In genomic region chr13:38393444-38393843, GRCm38 (mm10) we compare ENCODE assay signal across 27 mouse cellular contexts. TPM values are rescaled to one million over a fixed set of nuclear protein-coding genes. Genes with fewer than 3 reads are reported as not detected.
DNase-seq lines count a peak whose midpoint lies in the region; ATAC-seq lines count a peak whose summit lies in the region.
"Had no signal": no experiment of that assay in that cellular context is flagged by ENCODE, and none has a peak within 500 bp of the region (broad histone marks: within the 10 kb centered on the region; RNA-seq: fewer than 3 reads in every experiment).

No protein-coding gene starts in this region.

- H3K4me1 ChIP-seq in kidney, embryonic 15.5 days = 0 out of 2 replicates have a peak, but pooled peaks cover 3% of the 10 kb centered on the region
- H3K4me1 ChIP-seq in lung, embryonic 15.5 days = 0 out of 2 replicates have a peak, but pooled peaks cover 5% of the 10 kb centered on the region
- H3K4me1 ChIP-seq: forebrain, embryonic 12.5 days; forebrain, embryonic 15.5 days; heart, embryonic 12.5 days; heart, embryonic 15.5 days; hindbrain, embryonic 10.5 days; hindbrain, embryonic 13.5 days had no signal

- H3K9ac ChIP-seq in kidney, embryonic 15.5 days = no peak overlapping the region
- H3K9ac ChIP-seq in lung, embryonic 15.5 days = no peak overlapping the region
- H3K9ac ChIP-seq: embryonic facial prominence, embryonic 13.5 days; forebrain, embryonic 12.5 days; forebrain, embryonic 15.5 days; heart, embryonic 12.5 days; heart, embryonic 15.5 days; hindbrain, embryonic 13.5 days had no signal

- no peak for DNase-seq in kidney, adult 8-10 months
- peak; percentile 40 for DNase-seq in kidney, postnatal 10 days
- no peak for DNase-seq in kidney, postnatal 25 days
- DNase-seq in lung, adult 18-20 months = no peak
- DNase-seq: adrenal gland, adult 8-10 months; adrenal gland, postnatal 25 days; cerebellum, adult 11-12 months; cerebellum, adult 8-10 months; cerebellum, postnatal 10 days; cerebellum, postnatal 36 days; embryo, embryonic 11 days; gastrocnemius, postnatal 25 days; heart, adult 18-20 months; heart, postnatal 10 days; heart, postnatal 36 days had no signal

- peak overlapping the region; percentile 48 for H3K27ac ChIP-seq in kidney, embryonic 15.5 days
- H3K27ac ChIP-seq in lung, embryonic 15.5 days = no peak overlapping the region
- H3K27ac ChIP-seq: embryonic facial prominence, embryonic 10.5 days; embryonic facial prominence, embryonic 13.5 days; forebrain, embryonic 12.5 days; forebrain, embryonic 15.5 days; heart, embryonic 15.5 days; hindbrain, embryonic 10.5 days; hindbrain, embryonic 13.5 days had no signal

- no peaks in the 10 kb centered on the region for H3K27me3 ChIP-seq in kidney, embryonic 15.5 days
- no peaks in the 10 kb centered on the region for H3K27me3 ChIP-seq in lung, embryonic 15.5 days
- H3K27me3 ChIP-seq: embryonic facial prominence, embryonic 13.5 days; forebrain, embryonic 12.5 days; forebrain, embryonic 15.5 days; heart, embryonic 12.5 days; heart, embryonic 15.5 days; hindbrain, embryonic 13.5 days had no signal

- H3K9me3 ChIP-seq in kidney, embryonic 15.5 days (replicated peaks) = no peaks in the 10 kb centered on the region
- no peaks in the 10 kb centered on the region for H3K9me3 ChIP-seq in lung, embryonic 15.5 days
- H3K9me3 ChIP-seq: embryonic facial prominence, embryonic 10.5 days; embryonic facial prominence, embryonic 13.5 days; forebrain, embryonic 12.5 days; forebrain, embryonic 15.5 days; heart, embryonic 12.5 days; heart, embryonic 15.5 days; hindbrain, embryonic 10.5 days; hindbrain, embryonic 13.5 days had no signal

- no peak overlapping the region for H3K4me3 ChIP-seq in kidney, embryonic 15.5 days (replicated peaks)
- H3K4me3 ChIP-seq in lung, embryonic 15.5 days = no peak overlapping the region
- H3K4me3 ChIP-seq: embryonic facial prominence, embryonic 10.5 days; embryonic facial prominence, embryonic 13.5 days; erythroblast, embryonic 14.5 days; forebrain, embryonic 12.5 days; forebrain, embryonic 15.5 days; heart, embryonic 12.5 days; heart, embryonic 15.5 days; hindbrain, embryonic 10.5 days; hindbrain, embryonic 13.5 days had no signal

- no peaks in the 10 kb centered on the region for H3K36me3 ChIP-seq in kidney, embryonic 15.5 days
- H3K36me3 ChIP-seq in lung, embryonic 15.5 days = no peaks in the 10 kb centered on the region
- H3K36me3 ChIP-seq: embryonic facial prominence, embryonic 10.5 days; embryonic facial prominence, embryonic 13.5 days; forebrain, embryonic 12.5 days; forebrain, embryonic 15.5 days; heart, embryonic 12.5 days; heart, embryonic 15.5 days; hindbrain, embryonic 10.5 days; hindbrain, embryonic 13.5 days had no signal

- no peak overlapping the region for H3K4me2 ChIP-seq in kidney, embryonic 15.5 days
- H3K4me2 ChIP-seq in lung, embryonic 15.5 days = no peak overlapping the region
- H3K4me2 ChIP-seq: embryonic facial prominence, embryonic 13.5 days; forebrain, embryonic 12.5 days; forebrain, embryonic 15.5 days; heart, embryonic 12.5 days; heart, embryonic 15.5 days; hindbrain, embryonic 13.5 days had no signal

- no peak for ATAC-seq in kidney, embryonic 15.5 days (replicated peaks; ENCODE audit: low FRiP score)
- peak; percentile 59; the same call in 1 of the 2 replicates for ATAC-seq in lung, embryonic 15.5 days (ENCODE audit: borderline replicate concordance, extremely low read depth, low FRiP score, low TSS enrichment)
- ATAC-seq: activated CD4-positive, CD25-positive, alpha-beta regulatory T cell, adult 4 months; forebrain, embryonic 15.5 days had no signal

- WGBS in kidney, embryonic 15.5 days = 70% methylated on average over 5 of the region's 5 CpGs
- 49% methylated on average over 5 of the region's 5 CpGs for WGBS in lung, embryonic 15.5 days

RNA-seq across cellular contexts. Expression of gene Bmp6, which starts 48.5 kb away (rescaled TPM):
- 1.7 and 2.5 TPM in 2 replicates for polyA plus RNA-seq in kidney, embryonic 15.5 days (2015; fragmentation: Nextera tagmentation; extraction: Ambion mirVana)
- 1.1 and 1.2 TPM in 2 replicates for polyA plus RNA-seq in lung, embryonic 15.5 days (2015; fragmentation: Nextera tagmentation; extraction: Ambion mirVana)
- polyA plus RNA-seq: activated CD4-positive, CD25-positive, alpha-beta regulatory T cell, adult 4 months; erythroblast, embryonic 14.5 days had no signal
